Mouse (Mus musculus) gastrocnemius, postnatal 10 days (tissue): ENCODE data around the gene OR5BS1P. TPM values are rescaled to one million over a fixed set of nuclear protein-coding genes. Genes with fewer than 3 reads are reported as not detected.
"Not testable (repeated sequence)": the region's sequence is repeated elsewhere in the genome, so short reads cannot be mapped to it uniquely, and the experiment has no call there.

Experiments used
- DNase-seq: peaks from one replicate; pipeline ENCODE4 v3.0.0; 2021; ENCODE audit warnings: mixed read lengths
- long read RNA-seq, 2 experiments: library from polyadenylated mRNA; stranded (forward); transcript quantifications; one replicate each; pipeline ENCODE4 v2.0.0; 2021
- total RNA-seq, 2 experiments: library from RNA; stranded (reverse); gene quantifications; 2 replicates each; pipeline ENCODE4 v1.2.3; 2021

The OR5BS1P gene
- not detected for total RNA-seq
- long read RNA-seq, experiment 1 = 0 reads
- long read RNA-seq, experiment 2 = 0 reads

DNA sequence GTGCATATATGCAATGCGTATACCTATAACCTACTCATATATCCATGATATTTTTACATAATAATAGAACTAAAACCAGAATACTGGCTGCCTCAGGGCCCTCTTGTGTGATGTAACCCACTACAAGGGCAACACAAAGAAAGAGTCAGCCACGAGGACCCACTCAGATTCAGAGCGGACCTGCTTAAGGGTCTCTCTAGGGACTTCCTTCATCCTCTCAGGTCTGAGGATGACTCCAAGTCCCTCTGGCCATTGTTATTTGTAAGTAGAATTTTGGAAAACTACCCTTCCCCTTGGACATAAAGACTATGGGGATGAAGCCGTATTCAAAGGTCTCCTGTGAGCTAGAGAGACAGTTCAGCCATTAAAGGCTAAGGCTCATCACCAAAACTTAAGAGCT is at the start of gene OR5BS1P:
OR5BS1P (plus strand) TSS at position 301 of the 400 bp plus-strand sequence.
- DNase-seq = no peak

DNA sequence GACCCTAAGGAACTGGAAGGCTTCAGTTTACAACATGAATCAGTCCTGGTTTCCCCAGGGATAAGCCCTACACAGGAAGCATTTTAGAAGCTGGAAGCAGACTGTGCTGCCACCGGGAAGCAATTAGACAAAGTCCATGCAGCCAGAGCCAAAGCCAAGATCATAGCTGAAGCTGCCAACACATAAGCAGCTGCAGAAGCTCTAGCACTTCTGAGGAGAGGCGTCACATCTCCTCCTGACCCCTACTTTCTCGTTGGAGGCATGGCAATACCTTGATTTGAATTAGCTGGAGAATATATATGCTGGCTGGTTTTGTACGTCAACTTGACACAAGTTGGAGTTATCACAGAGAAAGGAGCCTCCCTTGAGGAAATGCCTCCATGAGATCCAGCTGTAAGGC is 48.8 kb upstream of the OR5BS1P start:
- no peak for DNase-seq

DNA sequence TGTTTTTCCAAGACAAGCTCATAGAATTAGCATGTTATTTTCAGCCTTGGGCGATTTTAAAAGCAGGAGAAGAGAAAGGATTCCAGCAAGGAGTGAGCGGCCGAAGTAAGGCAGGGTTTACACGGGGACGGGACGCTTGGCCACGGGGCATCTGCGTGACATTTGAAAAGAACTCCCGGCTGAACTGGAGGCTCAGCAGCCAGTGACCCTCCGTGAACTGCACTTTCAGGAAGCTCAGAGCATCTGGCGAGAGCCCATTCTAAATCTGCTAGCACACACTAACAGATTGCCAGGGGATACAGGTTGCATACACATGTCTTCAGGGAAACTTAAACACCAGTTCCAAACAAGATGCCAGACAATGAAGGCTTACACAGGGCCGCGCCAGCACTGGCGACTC is 45.4 kb upstream of the OR5BS1P start:
- DNase-seq = peak; percentile 11

DNA sequence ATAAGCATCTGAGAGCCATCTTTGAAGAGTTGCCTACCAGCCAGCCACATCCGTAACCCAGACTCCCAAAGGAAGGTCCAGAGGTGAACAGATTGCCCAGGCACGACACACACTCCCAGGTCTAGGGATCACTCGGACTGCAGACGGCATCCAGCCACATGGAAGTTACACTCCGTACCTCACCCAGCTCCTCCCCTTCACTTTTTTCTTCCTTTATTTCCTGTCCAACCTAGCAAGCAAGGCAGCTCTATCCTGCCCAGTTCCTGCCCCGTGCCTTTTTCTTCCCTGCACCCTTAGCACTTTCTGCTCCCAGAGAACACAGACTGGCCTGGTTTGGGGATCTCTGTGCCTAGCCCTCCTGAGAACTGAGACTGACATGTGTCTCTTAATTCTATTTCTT is 44.9 kb upstream of the OR5BS1P start:
- DNase-seq = no peak

DNA sequence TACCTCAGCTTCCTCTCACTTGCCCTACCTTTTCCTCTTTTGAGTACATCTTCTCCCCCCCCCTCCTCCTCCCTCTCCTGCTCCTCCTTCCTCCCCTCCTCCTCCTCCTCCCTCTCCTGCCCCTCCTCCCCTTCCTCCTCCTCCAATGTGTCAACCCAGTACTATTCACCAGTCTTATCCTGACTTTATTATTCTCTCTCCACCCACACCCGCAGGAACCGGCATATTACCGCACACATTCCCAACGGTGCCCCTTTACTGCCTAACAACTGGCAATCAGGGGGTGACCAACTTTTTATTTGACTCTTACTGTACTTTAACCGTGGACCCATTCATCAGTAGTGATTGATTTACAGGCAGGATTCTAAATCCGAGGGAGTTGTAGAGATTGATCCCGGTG is 44.5 kb upstream of the OR5BS1P start:
- DNase-seq = no peak

DNA sequence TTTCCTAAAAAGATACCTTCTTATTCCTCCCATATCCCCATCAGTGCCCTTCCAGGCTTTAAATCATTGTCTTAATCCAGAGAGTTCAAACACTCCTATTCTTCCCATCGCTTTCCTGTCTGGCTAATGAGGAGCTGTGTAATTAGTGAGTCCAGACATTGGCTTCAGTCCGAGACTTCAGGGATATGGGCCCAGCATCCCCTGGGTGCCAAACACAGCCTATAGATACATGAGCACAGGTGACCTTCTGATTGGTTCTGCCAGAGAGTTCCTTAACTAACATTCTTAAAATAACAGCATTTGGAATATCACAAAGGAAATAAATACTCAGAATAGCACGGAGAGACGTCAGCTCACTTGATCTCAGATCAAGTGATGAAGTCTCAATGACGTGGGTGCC is 38.8 kb upstream of the OR5BS1P start, which contains the start of gene Olfr282:
Olfr282 (plus strand) TSS at position 301 of the 400 bp plus-strand sequence.
- DNase-seq = not testable (repeated sequence)

DNA sequence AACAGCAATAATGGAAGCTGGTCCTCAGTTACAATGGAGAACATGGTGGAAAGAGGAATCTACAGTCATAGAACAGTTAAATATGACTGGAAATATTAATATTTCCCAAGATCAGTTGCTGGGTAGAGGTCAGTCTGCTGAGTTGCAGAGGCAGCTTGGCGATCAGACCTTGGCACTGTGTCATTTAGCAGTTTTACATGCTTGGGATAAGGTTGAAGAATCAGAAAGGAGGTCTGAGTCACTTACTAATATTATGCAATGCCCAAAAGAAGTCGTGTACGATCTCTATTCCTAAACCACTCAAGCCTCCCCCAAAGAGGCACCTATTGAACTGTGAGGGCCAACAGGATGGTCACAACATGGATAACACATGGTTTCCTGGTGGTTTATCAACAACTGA is 25.1 kb upstream of the OR5BS1P start:
- DNase-seq = no peak

DNA sequence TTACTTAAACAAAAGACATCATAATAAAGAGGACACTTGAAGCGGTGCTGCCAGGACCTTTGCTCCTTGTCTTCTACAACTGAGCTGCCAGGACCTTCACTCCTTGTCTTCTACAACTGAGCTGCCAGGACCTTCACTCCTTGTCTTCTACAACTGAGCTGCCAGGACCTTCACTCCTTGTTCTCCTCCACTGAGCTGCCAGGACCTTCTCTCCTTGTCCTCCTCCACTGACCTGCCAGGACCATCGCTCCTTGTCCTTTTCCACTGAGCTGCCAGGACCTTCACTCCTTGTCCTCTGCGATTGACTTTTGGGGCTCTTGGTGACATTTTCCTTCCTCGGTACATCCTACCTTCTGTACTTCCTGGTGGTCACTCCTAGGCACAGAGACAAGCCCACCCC is 21.2 kb upstream of the OR5BS1P start:
- no peak for DNase-seq

DNA sequence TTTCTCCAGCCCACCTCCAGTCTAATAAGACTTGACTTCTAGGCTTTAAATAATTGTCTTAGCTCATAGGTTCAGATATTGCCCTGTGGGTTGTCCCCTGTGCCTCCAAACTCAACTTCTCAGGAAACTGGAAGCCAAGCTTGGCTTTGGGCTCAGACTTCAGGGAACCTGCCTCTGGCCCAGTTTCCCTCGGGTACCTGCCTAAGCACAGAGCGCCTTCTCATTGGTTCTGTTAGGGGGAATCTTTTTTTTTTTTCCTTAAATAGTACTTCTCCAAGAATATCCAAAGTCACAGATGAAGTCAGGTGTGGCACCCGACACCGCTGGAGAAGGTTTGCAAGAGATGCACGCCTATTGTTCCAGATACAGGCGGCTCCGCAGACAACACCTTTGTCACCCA is 17.4 kb upstream of the OR5BS1P start, which contains the start of gene Olfr281:
Olfr281 (plus strand) TSS at position 301 of the 400 bp plus-strand sequence.
- DNase-seq = no peak

DNA sequence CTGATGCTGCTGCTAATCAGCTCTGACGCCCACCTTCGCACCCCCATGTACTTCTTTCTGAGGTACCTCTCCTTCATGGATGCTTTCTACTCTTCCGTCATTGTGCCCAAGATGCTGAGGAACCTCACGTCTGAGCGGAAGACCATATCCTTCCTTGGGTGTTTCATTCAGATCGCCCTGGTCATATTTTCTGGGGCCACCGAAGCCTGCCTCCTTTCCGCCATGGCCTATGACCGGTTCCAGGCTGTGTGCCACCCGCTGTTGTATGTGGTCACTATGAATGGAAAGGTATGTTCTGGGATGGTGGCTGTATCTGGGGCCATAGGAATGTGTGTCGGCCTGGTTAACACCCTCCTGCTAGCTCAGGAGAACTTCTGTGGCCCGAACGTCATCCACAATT is 1.8 kb downstream of the OR5BS1P start:
- DNase-seq = no peak

DNA sequence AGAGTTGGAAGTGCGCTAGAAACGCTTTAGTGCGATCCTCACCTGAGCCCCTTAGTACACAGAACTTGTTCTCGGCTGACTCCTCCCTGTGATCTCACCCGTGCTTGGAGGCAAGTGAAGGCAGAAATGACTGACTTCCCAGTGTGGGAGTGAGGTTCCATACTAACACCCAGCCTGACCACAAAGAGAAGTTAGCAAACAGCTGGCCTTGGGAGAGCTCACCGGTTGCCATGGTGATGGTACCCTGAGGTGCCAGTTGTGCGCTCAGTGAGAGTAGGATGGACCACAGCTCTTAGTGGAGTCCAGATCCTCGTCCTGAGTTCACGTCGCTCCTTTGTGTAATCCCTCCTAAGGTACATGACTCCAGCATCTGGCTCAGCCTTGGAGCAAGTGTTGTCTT is 5.3 kb downstream of the OR5BS1P start:
- DNase-seq = no peak

DNA sequence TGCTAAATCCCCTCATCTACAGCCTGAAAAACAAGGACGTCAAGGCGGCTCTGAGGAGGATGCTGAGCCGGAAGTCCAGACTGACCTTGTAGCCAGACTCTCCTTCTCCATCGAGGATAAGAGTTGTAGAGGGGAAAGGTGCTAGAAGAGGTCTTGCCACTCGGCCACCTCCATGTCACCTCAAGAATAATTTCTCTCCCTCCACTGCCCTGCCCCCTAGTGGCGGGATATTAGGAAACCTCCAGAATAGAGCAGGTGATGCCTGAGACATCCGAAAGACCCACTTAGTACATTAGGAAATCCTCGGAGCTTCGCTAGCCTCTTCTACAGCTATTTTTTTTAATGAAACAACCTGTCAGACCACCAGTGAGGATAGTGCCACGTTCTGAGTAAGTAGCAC is 5.7 kb downstream of the OR5BS1P start:
- peak; percentile 61 for DNase-seq

DNA sequence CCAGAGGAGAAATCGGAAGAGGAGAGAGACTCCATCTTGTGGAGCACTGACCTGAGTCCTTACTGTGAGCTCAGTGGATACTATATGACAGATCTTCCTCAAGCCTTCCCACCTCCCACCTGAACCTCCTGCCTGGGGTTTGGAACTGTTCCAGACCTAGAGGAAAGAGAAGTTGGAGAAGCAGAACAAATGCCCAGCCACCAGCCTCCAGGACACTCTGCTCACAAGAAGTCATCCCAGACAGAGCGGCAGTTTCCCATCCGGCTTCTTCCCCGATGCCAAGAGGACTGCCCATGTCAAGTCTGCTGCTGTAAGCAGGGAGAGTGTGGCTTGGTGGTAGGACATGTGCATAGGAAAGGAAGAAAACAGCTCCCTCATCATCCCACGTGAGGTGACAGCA is 6.6 kb downstream of the OR5BS1P start:
- no peak for DNase-seq

DNA sequence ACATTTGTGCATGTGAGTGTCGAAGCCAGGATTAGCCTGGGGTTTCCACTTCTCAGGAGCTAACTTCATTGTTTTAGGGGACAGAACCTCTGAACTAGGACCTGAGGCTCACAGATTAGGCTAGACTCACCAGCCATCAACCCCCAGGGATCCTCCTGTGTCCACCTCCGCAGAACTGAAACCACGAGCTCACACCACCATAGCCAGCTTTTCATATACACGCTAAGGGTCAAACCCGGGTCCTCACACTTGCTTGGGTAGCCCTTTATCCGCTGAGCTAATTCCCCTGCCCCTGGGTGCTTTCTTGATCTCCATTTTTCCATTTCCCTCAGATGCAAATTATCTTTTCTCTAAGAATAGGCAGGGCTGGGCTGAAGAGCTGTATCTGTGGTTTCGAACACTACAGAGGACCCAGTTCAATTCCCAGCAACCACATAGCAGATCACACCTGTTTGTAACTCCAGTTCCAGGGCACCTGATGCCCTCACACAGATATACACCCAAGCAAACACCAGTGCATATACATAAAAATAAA is 9.9 kb downstream of the OR5BS1P start:
- no peak for DNase-seq

DNA sequence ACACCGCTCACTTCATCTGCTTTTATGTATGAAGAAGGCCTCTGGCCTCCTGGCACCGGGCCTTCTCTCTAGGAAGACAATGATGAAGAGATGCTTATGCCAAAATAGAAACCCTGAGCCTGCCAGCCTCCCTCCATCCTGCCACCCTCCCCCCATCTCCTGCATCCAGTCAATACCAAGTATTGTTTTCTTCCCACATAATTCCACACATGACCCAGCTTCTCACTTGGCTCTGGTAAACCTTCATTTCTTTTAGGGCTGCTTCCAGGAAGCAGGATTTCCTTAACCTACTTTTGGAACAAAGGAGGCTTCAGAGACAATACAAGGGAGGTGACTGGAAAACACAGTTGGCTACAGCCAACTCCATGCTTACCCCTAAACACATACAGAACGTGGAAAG is 13.0 kb downstream of the OR5BS1P start, which contains the start of gene Lalba:
Lalba (minus strand) TSS at position 21 of the 400 bp plus-strand sequence.
- no peak for DNase-seq

DNA sequence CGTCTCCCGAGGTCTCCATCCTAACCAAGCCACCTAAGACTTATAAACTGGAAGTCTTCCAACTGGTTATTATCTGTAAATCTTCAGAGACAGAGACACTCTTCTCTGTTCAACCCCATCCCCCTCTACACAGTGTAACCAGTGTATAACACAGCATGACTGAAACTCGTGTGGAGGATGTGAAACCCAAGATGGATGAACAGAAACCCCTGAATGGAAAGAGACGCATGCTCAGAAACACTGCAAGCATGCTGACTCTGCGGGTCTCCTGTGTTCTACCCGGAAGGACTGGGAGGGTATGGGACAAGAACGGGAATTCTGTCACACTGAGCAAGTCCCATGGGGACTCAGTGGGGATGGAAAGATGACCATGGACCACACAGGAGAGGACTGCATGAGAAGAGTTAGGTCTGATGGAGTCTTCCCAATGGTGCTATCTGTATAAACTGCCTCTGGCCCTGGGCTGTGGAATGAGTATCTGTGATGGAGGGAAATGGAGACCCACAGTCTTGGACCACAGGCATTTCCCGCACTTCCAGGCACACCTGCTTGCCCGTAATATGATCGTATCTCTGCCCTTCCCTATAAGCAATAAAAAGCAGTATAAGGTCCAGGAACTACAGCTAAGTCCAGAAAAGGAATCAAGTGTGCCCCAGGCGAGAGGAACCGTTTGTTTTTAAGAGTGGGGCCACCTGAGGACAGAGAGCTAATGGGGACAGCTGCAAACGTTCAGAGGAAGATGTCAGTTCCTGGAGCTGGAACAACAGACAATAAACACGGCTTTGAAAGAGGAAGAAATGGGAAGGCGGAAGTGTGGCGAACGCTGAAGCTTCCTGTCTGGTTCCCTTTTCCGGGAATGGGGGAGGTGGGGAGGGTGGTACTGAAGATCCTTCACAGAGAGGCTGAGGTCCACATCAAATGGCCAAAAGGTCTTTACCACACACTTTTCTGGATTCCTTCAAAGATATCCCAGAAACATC is 14.5 kb downstream of the OR5BS1P start:
- no peak for DNase-seq

DNA sequence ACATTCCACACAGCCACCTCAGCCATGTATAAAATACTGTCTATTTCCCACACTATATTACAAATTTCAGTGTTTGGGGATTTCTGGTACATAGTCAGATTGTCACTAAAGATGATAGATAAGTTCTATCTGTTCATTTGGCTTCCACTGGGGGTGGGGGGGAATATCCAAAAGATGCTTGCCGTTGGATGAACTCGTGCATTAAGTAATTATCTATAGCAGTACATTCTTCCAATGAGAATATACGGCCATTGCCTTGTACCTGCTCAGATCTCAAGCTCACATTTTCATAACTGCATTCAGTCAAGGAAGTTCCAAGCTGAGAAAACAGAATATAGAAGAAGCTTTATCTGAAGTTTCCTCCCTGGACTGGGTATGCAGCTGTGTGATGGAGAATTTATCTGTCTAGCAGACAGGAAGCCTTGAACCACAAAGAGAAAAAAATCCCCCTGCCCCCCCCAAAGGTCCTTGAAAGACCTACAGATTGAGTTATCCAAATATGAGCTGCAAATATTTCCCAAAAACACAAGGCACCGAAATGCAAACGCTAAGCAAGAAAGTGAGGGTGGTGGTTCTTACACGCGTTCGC is 16.8 kb downstream of the OR5BS1P start:
- DNase-seq = no peak

DNA sequence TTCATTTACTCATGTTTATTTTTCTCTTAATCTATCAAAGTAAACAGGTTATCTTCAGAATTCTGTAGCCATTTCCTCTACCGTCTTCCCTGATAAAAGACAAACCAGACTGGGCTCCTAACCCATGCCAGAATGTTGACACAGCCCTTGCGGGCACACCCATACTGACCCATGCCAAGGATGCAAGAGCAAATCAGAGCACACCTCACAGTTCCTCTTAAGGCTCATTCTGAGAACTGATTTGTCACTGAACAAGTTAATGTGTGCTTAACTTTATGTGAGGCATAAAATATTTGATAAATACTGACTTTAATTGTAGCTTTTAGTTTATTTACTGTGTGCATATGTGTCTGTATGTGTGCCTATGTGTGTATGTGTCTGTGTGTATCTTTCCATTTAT is 21.6 kb downstream of the OR5BS1P start:
- DNase-seq = no peak

DNA sequence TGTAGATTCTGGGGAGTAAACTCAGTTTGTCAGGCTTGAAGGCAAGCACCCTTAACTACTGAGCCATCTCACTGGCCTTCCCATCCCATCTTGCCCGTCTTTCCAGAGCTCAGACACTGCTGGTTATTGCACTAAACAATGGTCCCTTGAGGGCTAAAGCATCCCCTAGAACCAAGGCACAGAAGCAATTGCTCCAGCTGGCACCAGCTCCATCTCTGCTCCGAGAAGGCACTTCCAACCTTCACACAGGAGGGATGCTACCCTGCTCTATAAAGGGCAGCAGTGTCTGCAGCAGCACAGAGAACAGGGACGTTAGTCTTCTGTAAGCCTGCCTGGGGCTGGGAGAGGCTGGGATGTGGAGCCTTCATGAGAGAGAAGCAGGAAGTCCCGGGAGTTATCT is 22.4 kb downstream of the OR5BS1P start, which contains the start of gene Olfr279:
Olfr279 (plus strand) TSS at position 301 of the 400 bp plus-strand sequence.
- DNase-seq = no peak

DNA sequence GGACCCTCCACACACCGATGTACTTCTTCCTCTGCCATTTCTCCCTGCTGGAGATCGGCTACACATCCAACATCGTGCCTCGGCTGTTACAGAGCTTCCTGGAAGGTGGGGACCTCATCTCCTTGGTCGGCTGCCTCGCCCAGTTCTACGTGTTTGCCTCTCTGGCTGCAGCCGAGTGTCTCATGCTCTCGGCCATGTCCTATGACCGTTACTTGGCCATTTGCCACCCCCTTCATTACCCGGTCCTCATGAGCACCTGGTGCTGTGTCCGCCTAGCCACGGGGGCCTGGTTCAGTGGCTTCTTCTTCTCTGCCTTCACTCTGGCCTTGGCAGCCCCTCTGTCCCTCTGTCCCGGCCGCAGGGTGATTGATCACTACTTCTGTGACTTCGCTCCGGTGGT is 27.9 kb downstream of the OR5BS1P start:
- no peak for DNase-seq

DNA sequence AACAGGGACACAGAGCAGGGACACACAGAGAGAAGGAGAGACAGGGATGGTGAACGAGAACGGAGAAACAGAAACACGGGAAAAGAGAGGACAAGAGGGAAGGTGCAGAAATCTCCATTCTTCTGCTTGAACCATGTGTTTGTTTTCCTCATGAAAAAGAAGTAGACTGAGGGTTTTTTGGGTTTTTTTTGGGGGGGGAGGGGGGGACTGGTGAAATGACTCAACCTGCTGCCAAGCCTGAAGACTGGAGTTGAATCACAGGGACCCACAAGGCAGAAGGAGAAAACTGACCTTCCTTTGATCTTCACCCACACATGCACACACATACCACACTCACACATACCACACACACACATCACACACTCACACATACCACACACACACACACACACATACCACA is 33.6 kb downstream of the OR5BS1P start:
- no peak for DNase-seq

DNA sequence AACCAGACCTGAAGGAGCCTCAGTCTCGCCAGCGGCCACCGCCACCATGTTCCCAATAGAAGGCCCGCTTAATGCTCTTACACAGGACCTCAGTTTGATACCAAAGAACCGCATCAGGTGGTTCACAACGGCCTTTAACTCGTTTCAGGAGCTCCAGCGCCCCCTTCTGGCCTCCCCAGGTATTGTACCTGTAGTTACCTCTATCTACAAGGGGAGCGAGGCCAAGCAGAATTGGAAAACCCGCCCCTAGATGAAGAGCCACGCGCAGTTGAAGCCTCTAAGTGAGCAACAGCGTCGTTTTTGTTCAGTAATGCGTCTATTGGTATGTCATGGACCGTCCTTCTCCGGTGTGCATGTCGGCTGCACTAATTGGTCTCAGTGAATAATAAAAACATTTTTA is 34.8 kb downstream of the OR5BS1P start:
- peak; percentile 86 for DNase-seq
